Mouse (Mus musculus): Measurements from ENCODE around the gene Sult2b1. TPM values are rescaled to one million over a fixed set of nuclear protein-coding genes. Genes with fewer than 3 reads are reported as not detected.
A peak's percentile ranks its signal among the peaks of the same experiment; 100 is the strongest.

Sult2b1 gene
- total and polyA plus RNA-seq, 2 experiments, result not detected

- Histone ChIP-seq H3K9ac (ENCODE audit: low read depth, low read length) (no peak overlapping the region), H3K4me1 (ENCODE audit: control insufficient read depth, insufficient read depth, low read length) (no peaks in the 10 kb centered on the region), H3K27me3 (ENCODE audit: control insufficient read depth, insufficient read depth, low read length) (no peaks in the 10 kb centered on the region), H3K27ac (replicated peaks; ENCODE audit: insufficient read depth, low read depth, low read length) (no peak overlapping the region), H3K4me3 (ENCODE audit: insufficient read depth, low read depth, low read length) (no peak overlapping the region), H3K79me2 (ENCODE audit: control insufficient read depth, insufficient read depth, low read length) (no peaks in the 10 kb centered on the region), H3K36me3 (ENCODE audit: control insufficient read depth, insufficient read depth, low read length) (no peaks in the 10 kb centered on the region)
- WGBS, result 81% methylated on average over 12 of the region's 12 CpGs
- no peak for TF ChIP-seq CTCF (IDR thresholded peaks at IDR 0.05; ENCODE audit: low read depth, low read length)
- TF ChIP-seq POLR2A (IDR thresholded peaks at IDR 0.05; ENCODE audit: extremely low read depth, insufficient read depth, low read length), result no peak
- no peak for DNase-seq (ENCODE audit: extremely low read depth, low read depth, low spot score)
Measured at GRCm38 (mm10) chr7:45741308-45741707, 43.2 kb downstream of the Sult2b1 start.

- H3K27me3 ChIP-seq (ENCODE audit: control insufficient read depth, insufficient read depth, low read length), result no peaks in the 10 kb centered on the region
- DNase-seq (ENCODE audit: extremely low read depth, low read depth, low spot score), result no peak
- WGBS, result 69% methylated on average over 10 of the region's 10 CpGs
Measured at GRCm38 (mm10) chr7:45739820-45740219, 44.6 kb downstream of the Sult2b1 start.

GRCm38 (mm10) chr7:45739162-45739763 is 45.2 kb downstream of the Sult2b1 start:
- Histone ChIP-seq H3K36me3 (ENCODE audit: control insufficient read depth, insufficient read depth, low read length) (no peaks in the 10 kb centered on the region), H3K4me1 (ENCODE audit: control insufficient read depth, insufficient read depth, low read length) (no peaks in the 10 kb centered on the region), H3K4me3 (ENCODE audit: insufficient read depth, low read depth, low read length) (no peak overlapping the region), H3K79me2 (ENCODE audit: control insufficient read depth, insufficient read depth, low read length) (no peaks in the 10 kb centered on the region), H3K27ac (replicated peaks; ENCODE audit: insufficient read depth, low read depth, low read length) (no peak overlapping the region), H3K9ac (ENCODE audit: low read depth, low read length) (no peak overlapping the region), H3K27me3 (ENCODE audit: control insufficient read depth, insufficient read depth, low read length) (no peaks in the 10 kb centered on the region)
- WGBS, result 9% methylated on average over 9 of the region's 9 CpGs
- DNase-seq (ENCODE audit: extremely low read depth, low read depth, low spot score), result peak; percentile 59
- no peak for TF ChIP-seq POLR2A (IDR thresholded peaks at IDR 0.05; ENCODE audit: extremely low read depth, insufficient read depth, low read length)
- TF ChIP-seq CTCF (IDR thresholded peaks at IDR 0.05; ENCODE audit: low read depth, low read length), result peak; percentile 78

More at GRCm38 (mm10) chr7:45739820-45740219, 44.6 kb downstream of the Sult2b1 start:
- H3K4me3 ChIP-seq (ENCODE audit: insufficient read depth, low read depth, low read length), result no peak overlapping the region
- H3K4me1 ChIP-seq (ENCODE audit: control insufficient read depth, insufficient read depth, low read length), result no peaks in the 10 kb centered on the region
- H3K9ac ChIP-seq (ENCODE audit: low read depth, low read length), result no peak overlapping the region
- H3K27ac ChIP-seq (replicated peaks; ENCODE audit: insufficient read depth, low read depth, low read length), result no peak overlapping the region
- no peaks in the 10 kb centered on the region for H3K36me3 ChIP-seq (ENCODE audit: control insufficient read depth, insufficient read depth, low read length)
- H3K79me2 ChIP-seq (ENCODE audit: control insufficient read depth, insufficient read depth, low read length), result no peaks in the 10 kb centered on the region
- TF ChIP-seq CTCF (IDR thresholded peaks at IDR 0.05; ENCODE audit: low read depth, low read length) (no peak), POLR2A (IDR thresholded peaks at IDR 0.05; ENCODE audit: extremely low read depth, insufficient read depth, low read length) (no peak)

- Histone ChIP-seq H3K27ac (replicated peaks; ENCODE audit: insufficient read depth, low read depth, low read length) (no peak overlapping the region), H3K27me3 (ENCODE audit: control insufficient read depth, insufficient read depth, low read length) (no peaks in the 10 kb centered on the region), H3K36me3 (ENCODE audit: control insufficient read depth, insufficient read depth, low read length) (no peaks in the 10 kb centered on the region), H3K4me1 (ENCODE audit: control insufficient read depth, insufficient read depth, low read length) (no peaks in the 10 kb centered on the region), H3K9ac (ENCODE audit: low read depth, low read length) (no peak overlapping the region), H3K79me2 (ENCODE audit: control insufficient read depth, insufficient read depth, low read length) (no peaks in the 10 kb centered on the region), H3K4me3 (ENCODE audit: insufficient read depth, low read depth, low read length) (no peak overlapping the region)
- WGBS, result 88% methylated on average over 5 of the region's 5 CpGs
- TF ChIP-seq POLR2A (IDR thresholded peaks at IDR 0.05; ENCODE audit: extremely low read depth, insufficient read depth, low read length), result no peak
- no peak for TF ChIP-seq CTCF (IDR thresholded peaks at IDR 0.05; ENCODE audit: low read depth, low read length)
- DNase-seq (ENCODE audit: extremely low read depth, low read depth, low spot score), result no peak
Measured at GRCm38 (mm10) chr7:45733477-45733876, 51.0 kb downstream of the Sult2b1 start.

GRCm38 (mm10) chr7:45730727-45731431 is 53.6 kb downstream of the Sult2b1 start:
- no peaks in the 10 kb centered on the region for H3K27me3 ChIP-seq (ENCODE audit: control insufficient read depth, insufficient read depth, low read length)
- 48% methylated on average over 16 of the region's 16 CpGs for WGBS
- peak; percentile 48 for TF ChIP-seq CTCF (IDR thresholded peaks at IDR 0.05; ENCODE audit: low read depth, low read length)
- TF ChIP-seq POLR2A (IDR thresholded peaks at IDR 0.05; ENCODE audit: extremely low read depth, insufficient read depth, low read length), result no peak
- H3K36me3 ChIP-seq (ENCODE audit: control insufficient read depth, insufficient read depth, low read length), result no peaks in the 10 kb centered on the region
- no peak overlapping the region for H3K4me3 ChIP-seq (ENCODE audit: insufficient read depth, low read depth, low read length)
- no peaks in the 10 kb centered on the region for H3K79me2 ChIP-seq (ENCODE audit: control insufficient read depth, insufficient read depth, low read length)
- H3K9ac ChIP-seq (ENCODE audit: low read depth, low read length), result no peak overlapping the region
- H3K4me1 ChIP-seq (ENCODE audit: control insufficient read depth, insufficient read depth, low read length), result no peaks in the 10 kb centered on the region
- no peak for DNase-seq (ENCODE audit: extremely low read depth, low read depth, low spot score)
- no peak overlapping the region for H3K27ac ChIP-seq (replicated peaks; ENCODE audit: insufficient read depth, low read depth, low read length)

GRCm38 (mm10) chr7:45727625-45728024 is 56.8 kb downstream of the Sult2b1 start:
- Histone ChIP-seq H3K4me3 (ENCODE audit: insufficient read depth, low read depth, low read length) (no peak overlapping the region), H3K27me3 (ENCODE audit: control insufficient read depth, insufficient read depth, low read length) (no peaks in the 10 kb centered on the region), H3K27ac (replicated peaks; ENCODE audit: insufficient read depth, low read depth, low read length) (no peak overlapping the region), H3K79me2 (ENCODE audit: control insufficient read depth, insufficient read depth, low read length) (no peaks in the 10 kb centered on the region), H3K36me3 (ENCODE audit: control insufficient read depth, insufficient read depth, low read length) (no peaks in the 10 kb centered on the region), H3K9ac (ENCODE audit: low read depth, low read length) (no peak overlapping the region), H3K4me1 (ENCODE audit: control insufficient read depth, insufficient read depth, low read length) (no peaks in the 10 kb centered on the region)
- DNase-seq (ENCODE audit: extremely low read depth, low read depth, low spot score), result no peak
- TF ChIP-seq CTCF (IDR thresholded peaks at IDR 0.05; ENCODE audit: low read depth, low read length), result no peak
- TF ChIP-seq POLR2A (IDR thresholded peaks at IDR 0.05; ENCODE audit: extremely low read depth, insufficient read depth, low read length), result no peak
- WGBS, result 25% methylated on average over 3 of the region's 3 CpGs

Data from liver, adult 2 months (tissue).